Mouse (Mus musculus) left cerebral cortex, postnatal 36 days (tissue): ENCODE results near the gene March4. TPM values are rescaled to one million over a fixed set of nuclear protein-coding genes. Genes with fewer than 3 reads are reported as not detected.
A peak's percentile ranks its signal among the peaks of the same experiment; 100 is the strongest.

Experiments used
- DNase-seq, 2 experiments: peaks; one replicate each; pipeline ENCODE4 v3.0.0; 2021 to 2022; ENCODE audit warnings: low spot score in 2 of 2, mixed read lengths in 1 of 2
- intact Hi-C: fragments of 180-260 bp; cut with DNase I; formaldehyde crosslinking; loops from one replicate; pipeline ENCODE4 v1.15.1; 2025
- total RNA-seq, 2 experiments: library from RNA; stranded (reverse); gene quantifications; 2 replicates each; pipeline ENCODE4 v1.2.3; 2021

Gene March4
- total RNA-seq, 2 experiments from 2014 or later = 17.5 to 20.4 TPM

- intact Hi-C loops = loop anchor here (5.0 kb wide), 1 partner anchor 80 kb away; the partner anchor contains the start of gene March4
- DNase-seq = no peak
Observed at GRCm38 (mm10) chr1:72457652-72458051, 79.1 kb downstream of the March4 start.

GRCm38 (mm10) chr1:72455923-72456322 is 80.8 kb downstream of the March4 start:
- peak in 1 of 2 experiments; percentile 11 for DNase-seq
- intact Hi-C loops = loop anchor here (5.0 kb wide), 1 partner anchor 81 kb away; the partner anchor contains the start of gene March4

GRCm38 (mm10) chr1:72454733-72455201 is 82.0 kb downstream of the March4 start:
- intact Hi-C loops = loop anchor here (5.0 kb wide), 1 partner anchor 83 kb away; the partner anchor contains the start of gene March4
- no peak for DNase-seq

- intact Hi-C loops = no loop called here
- DNase-seq = no peak
Observed at GRCm38 (mm10) chr1:72452839-72453238, 83.9 kb downstream of the March4 start.

- DNase-seq = no peak
- intact Hi-C loops = no loop called here
Observed at GRCm38 (mm10) chr1:72450790-72451189, 85.9 kb downstream of the March4 start.

GRCm38 (mm10) chr1:72449752-72450151 is 87.0 kb downstream of the March4 start:
- intact Hi-C loops = no loop called here
- no peak for DNase-seq

- intact Hi-C loops = no loop called here
- no peak for DNase-seq
Observed at GRCm38 (mm10) chr1:72442747-72443146, 94.0 kb downstream of the March4 start.

GRCm38 (mm10) chr1:72439146-72439545 is 97.6 kb downstream of the March4 start:
- intact Hi-C loops = no loop called here
- peak; percentile 31 to 32 for DNase-seq

- intact Hi-C loops = no loop called here
Observed at GRCm38 (mm10) chr1:72436967-72437366, 99.8 kb downstream of the March4 start.

GRCm38 (mm10) chr1:72434510-72434909 is 102.2 kb downstream of the March4 start:
- intact Hi-C loops = no loop called here
- DNase-seq = no peak

More at GRCm38 (mm10) chr1:72436967-72437366, 99.8 kb downstream of the March4 start:
- DNase-seq = no peak

- DNase-seq = no peak
- intact Hi-C loops = no loop called here
Observed at GRCm38 (mm10) chr1:72432579-72432978, 104.2 kb downstream of the March4 start.

GRCm38 (mm10) chr1:72429107-72429807 is 107.5 kb downstream of the March4 start:
- intact Hi-C loops = no loop called here
- DNase-seq = no peak

GRCm38 (mm10) chr1:72428526-72428925 is 108.2 kb downstream of the March4 start:
- intact Hi-C loops = no loop called here
- no peak for DNase-seq

- DNase-seq = no peak
- intact Hi-C loops = no loop called here
Observed at GRCm38 (mm10) chr1:72426456-72426855, 110.3 kb downstream of the March4 start.

- no peak for DNase-seq
- intact Hi-C loops = no loop called here
Observed at GRCm38 (mm10) chr1:72422121-72422520, 114.6 kb downstream of the March4 start.

GRCm38 (mm10) chr1:72420220-72420619 is 116.5 kb downstream of the March4 start:
- intact Hi-C loops = no loop called here
- no peak for DNase-seq

GRCm38 (mm10) chr1:72418744-72419655 is 117.7 kb downstream of the March4 start:
- intact Hi-C loops = no loop called here
- DNase-seq = no peak

GRCm38 (mm10) chr1:72414561-72415253 is 122.0 kb downstream of the March4 start:
- DNase-seq = no peak
- intact Hi-C loops = no loop called here

- DNase-seq = no peak
- intact Hi-C loops = no loop called here
Observed at GRCm38 (mm10) chr1:72414133-72414532, 122.6 kb downstream of the March4 start.

GRCm38 (mm10) chr1:72413205-72413604 is 123.5 kb downstream of the March4 start:
- intact Hi-C loops = no loop called here
- no peak for DNase-seq
